ENCODE assay signal across 24 mouse cellular contexts in genomic region chr1:172283073-172283472, GRCm38 (mm10). TPM values are rescaled to one million over a fixed set of nuclear protein-coding genes. Genes with fewer than 3 reads are reported as not detected.
DNase-seq lines count a peak whose midpoint lies in the region; TF ChIP-seq lines count a peak whose summit lies in the region.
"Had no signal": no experiment of that assay in that cellular context is flagged by ENCODE, and none has a peak within 500 bp of the region (broad histone marks: within the 10 kb centered on the region; RNA-seq: fewer than 3 reads in every experiment).

No protein-coding gene starts in this region.

- H3K27me3 ChIP-seq in heart, embryonic 10.5 days (ENCODE audit: insufficient read depth, poor library complexity, severe bottlenecking) = peaks cover 6% of the 10 kb centered on the region; the same call in 1 of the 2 replicates
- no peaks in the 10 kb centered on the region for H3K27me3 ChIP-seq in testis, adult 2 months (ENCODE audit: control insufficient read depth, insufficient read depth, low read length)
- H3K27me3 ChIP-seq: forebrain, embryonic 13.5 days; heart, embryonic 15.5 days; hindbrain, embryonic 12.5 days had no signal

- TF ChIP-seq POLR2A in testis, adult 2 months (IDR thresholded peaks at IDR 0.05; ENCODE audit: control insufficient read depth, low read depth, low read length) = no peak

- H3K4me1 ChIP-seq in heart, embryonic 10.5 days = peaks cover 16% of the 10 kb centered on the region; the same call in 1 of the 2 replicates
- peaks cover 2% of the 10 kb centered on the region; the same call in 1 of the 2 replicates for H3K4me1 ChIP-seq in testis, adult 2 months (ENCODE audit: control insufficient read depth, insufficient read depth, low read length)
- H3K4me1 ChIP-seq: embryonic facial prominence, embryonic 10.5 days; forebrain, embryonic 13.5 days had no signal

- H3K36me3 ChIP-seq in heart, embryonic 10.5 days = peaks cover 43% of the 10 kb centered on the region
- no peaks in the 10 kb centered on the region for H3K36me3 ChIP-seq in testis, adult 2 months (ENCODE audit: control insufficient read depth, insufficient read depth, low read length)
- H3K36me3 ChIP-seq: embryonic facial prominence, embryonic 10.5 days; hindbrain, embryonic 12.5 days had no signal

- no peaks in the 10 kb centered on the region for H3K9me3 ChIP-seq in heart, embryonic 10.5 days
- H3K9me3 ChIP-seq: embryonic facial prominence, embryonic 10.5 days; forebrain, embryonic 13.5 days; heart, embryonic 15.5 days; hindbrain, embryonic 12.5 days had no signal

- DNase-seq in gastrocnemius, postnatal 25 days = peak; percentile 60
- DNase-seq in gastrocnemius, postnatal 4 days (ENCODE audit: low spot score in 2 of 2) = no peak
- peak; percentile 35 for DNase-seq in heart, adult 8-10 months (ENCODE audit: low spot score)
- no peak for DNase-seq in heart, embryonic 10.5 days (ENCODE audit: low spot score)
- no peak for DNase-seq in testis, postnatal 10 days (ENCODE audit: low spot score)
- DNase-seq in ovary, postnatal 10 days (ENCODE audit: low spot score) = no peak
- DNase-seq: adrenal gland, adult 8-10 months; adrenal gland, postnatal 36 days; cerebellum, adult 11 months; cerebellum, adult 9-11 months; cerebellum, postnatal 36 days; forebrain, postnatal 0 days; kidney, adult 11 months; kidney, adult 9 months had no signal

- 90% methylated on average over 6 of the region's 6 CpGs for WGBS in heart, embryonic 10.5 days

- no peak overlapping the region for H3K4me3 ChIP-seq in heart, embryonic 10.5 days
- H3K4me3 ChIP-seq in testis, adult 2 months (ENCODE audit: control insufficient read depth, low read depth, low read length) = no peak overlapping the region
- H3K4me3 ChIP-seq: embryonic facial prominence, embryonic 10.5 days; forebrain, embryonic 13.5 days; heart, embryonic 15.5 days; hindbrain, embryonic 12.5 days had no signal

- no peak for TF ChIP-seq CTCF in testis, adult 2 months (IDR thresholded peaks at IDR 0.05; ENCODE audit: control insufficient read depth, insufficient read depth, insufficient replicate concordance, low read depth, low read length)

- no peak overlapping the region for H3K27ac ChIP-seq in heart, embryonic 10.5 days
- peak overlapping the region; percentile 40; the same call in 1 of the 2 replicates for H3K27ac ChIP-seq in testis, adult 2 months (ENCODE audit: control insufficient read depth, insufficient read depth, low read depth, low read length)
- H3K27ac ChIP-seq: embryonic facial prominence, embryonic 10.5 days; forebrain, embryonic 13.5 days; heart, embryonic 15.5 days; hindbrain, embryonic 12.5 days had no signal

RNA-seq across cellular contexts. Expression of gene Atp1a2, which starts 14.8 kb away (rescaled TPM):
- total RNA-seq in gastrocnemius, postnatal 25 days (2021) = 1,000 to 10,000 TPM; 1,026 to 1,397 TPM
- total RNA-seq in gastrocnemius, postnatal 4 days (2021) = 100 to 1,000 TPM; 454 to 465 TPM
- 100 to 1,000 TPM; 457 to 541 (median 497) TPM for total RNA-seq in heart, adult 8-10 months (2022)
- polyA plus RNA-seq in heart, embryonic 10.5 days (2016; fragmentation: Nextera tagmentation; extraction: Ambion mirVana) = 8.7 and 22.5 TPM in 2 replicates
- 12.4 and 17.3 TPM in 2 replicates for polyA plus RNA-seq in testis, adult 2 months (2012; rRNA removed)

RNA-seq across cellular contexts. Expression of gene Igsf8, which starts 21.6 kb away (rescaled TPM):
- total RNA-seq in gastrocnemius, postnatal 25 days (2021) = 10 to 100 TPM in 1 of 2 experiments, 1 to 10 TPM in 1; 9.2 to 10.7 TPM
- 10 to 100 TPM; 24.8 to 26.9 TPM for total RNA-seq in gastrocnemius, postnatal 4 days (2021)
- 10 to 100 TPM in 3 of 4 experiments, 1 to 10 TPM in 1; 9.8 to 12.2 (median 11.5) TPM for total RNA-seq in heart, adult 8-10 months (2022)
- 30.1 and 33.2 TPM in 2 replicates for polyA plus RNA-seq in heart, embryonic 10.5 days (2016; fragmentation: Nextera tagmentation; extraction: Ambion mirVana)
- polyA plus RNA-seq in testis, adult 2 months (2012; rRNA removed) = 43.9 and 52.2 TPM in 2 replicates

RNA-seq across cellular contexts. Expression of gene Atp1a4, which starts 24.9 kb away (rescaled TPM):
- under 1 TPM; 0.59 to 0.88 TPM for total RNA-seq in gastrocnemius, postnatal 25 days (2021)
- total RNA-seq in gastrocnemius, postnatal 4 days (2021) = under 1 TPM; 0.17 to 0.18 TPM
- not detected for total RNA-seq in heart, adult 8-10 months (2022)
- 0.09 and 0.12 TPM in 2 replicates for polyA plus RNA-seq in heart, embryonic 10.5 days (2016; fragmentation: Nextera tagmentation; extraction: Ambion mirVana)
- polyA plus RNA-seq in testis, adult 2 months (2012; rRNA removed) = 322 and 331 TPM in 2 replicates
- total RNA-seq: forebrain, postnatal 0 days; heart, postnatal 25 days had no signal
- polyA plus RNA-seq: embryonic facial prominence, embryonic 10.5 days; embryonic facial prominence, embryonic 14.5 days; forebrain, postnatal 0 days; hindbrain, embryonic 12.5 days; hindbrain, embryonic 16.5 days; intestine, embryonic 14.5 days had no signal

RNA-seq across cellular contexts. Expression of gene Kcnj9, which starts 46.0 kb away (rescaled TPM):
- total RNA-seq in gastrocnemius, postnatal 25 days (2021) = not detected
- not detected for total RNA-seq in gastrocnemius, postnatal 4 days (2021)
- total RNA-seq in heart, adult 8-10 months (2022) = not detected
- not detected in 2 replicates for polyA plus RNA-seq in heart, embryonic 10.5 days (2016; fragmentation: Nextera tagmentation; extraction: Ambion mirVana)
- polyA plus RNA-seq in testis, adult 2 months (2012; rRNA removed) = 40.4 and 41.2 TPM in 2 replicates
- total RNA-seq: gastrocnemius, adult 8-10 months had no signal
- polyA plus RNA-seq: heart, embryonic 15.5 days; intestine, embryonic 14.5 days had no signal

RNA-seq across cellular contexts. Expression of gene Kcnj10, which starts 57.9 kb away (rescaled TPM):
- total RNA-seq in gastrocnemius, postnatal 25 days (2021) = under 1 TPM; 0.08 to 0.13 TPM
- total RNA-seq in gastrocnemius, postnatal 4 days (2021) = 1 to 10 TPM; 2.2 to 2.3 TPM
- under 1 TPM; 0.11 to 0.23 (median 0.16) TPM for total RNA-seq in heart, adult 8-10 months (2022)
- 0.09 TPM in 1 of 2 replicates, not detected in the other for polyA plus RNA-seq in heart, embryonic 10.5 days (2016; fragmentation: Nextera tagmentation; extraction: Ambion mirVana)
- polyA plus RNA-seq in testis, adult 2 months (2012; rRNA removed) = 0.06 TPM in 2 replicates

Comparison
In these comparisons a context has a peak if more than half of its experiments do, and no peak if none do; other contexts are left out.
1. DNase-seq: peak in gastrocnemius, postnatal 25 days (single experiment) and heart, adult 8-10 months (single experiment); none in gastrocnemius, postnatal 4 days (0 of 2), heart, embryonic 10.5 days (single experiment), testis, postnatal 10 days (single experiment) and ovary, postnatal 10 days (single experiment).